Mouse (Mus musculus) hindbrain, postnatal 0 days (tissue): ENCODE measurements at regions not wholly inside any gene's neighbourhood (a gene's known extent, or its start where the extent isn't known, plus 50 kb on each side); places are given as distances from the start of the nearest gene placed in this dataset.
"Not testable (repeated sequence)": the region's sequence is repeated elsewhere in the genome, so short reads cannot be mapped to it uniquely, and the experiment has no call there.

Source experiments
- ATAC-seq: fragments of 200-750 bp; cut with Nextera tagmentation; 2 replicates; pipeline ENCODE4 v1.8.0; 2017; ENCODE audit warnings: mild to moderate bottlenecking, moderate TSS enrichment, moderate library complexity
- DNase-seq: peaks from one replicate; pipeline ENCODE4 v3.0.0-alpha.2; 2015; ENCODE audit warnings: low spot score
- H3K27ac ChIP-seq: fragments of 300-500 bp; sonication (generic); 2 replicates; pipeline ENCODE4 v1.5.1; 2014; ENCODE audit warnings: mild to moderate bottlenecking
- H3K27me3 ChIP-seq: fragments of 300-500 bp; sonication (generic); 2 replicates; pipeline ENCODE4 v1.6.1; 2014; ENCODE audit warnings: low read length, mixed read lengths; ENCODE audit not compliant: insufficient read depth
- H3K36me3 ChIP-seq: fragments of 300-500 bp; sonication (generic); 2 replicates; pipeline ENCODE4 v1.6.1; 2014; ENCODE audit warnings: low read length, mixed read lengths; ENCODE audit not compliant: insufficient read depth
- H3K4me1 ChIP-seq: fragments of 300-500 bp; sonication (generic); 2 replicates; pipeline ENCODE4 v1.6.1; 2014; ENCODE audit warnings: antibody characterized with exemption, low read length, mixed read lengths; ENCODE audit not compliant: insufficient read depth
- H3K4me2 ChIP-seq: fragments of 300-500 bp; sonication (generic); 2 replicates; pipeline ENCODE4 v1.6.1; 2014; ENCODE audit warnings: low read depth, mild to moderate bottlenecking, low read length, moderate library complexity, mixed read lengths
- H3K4me3 ChIP-seq: fragments of 300-500 bp; sonication (generic); 2 replicates; pipeline ENCODE4 v1.5.1; 2014; ENCODE audit warnings: low read length
- H3K9ac ChIP-seq: fragments of 300-500 bp; sonication (generic); replicated peaks from 2 replicates; pipeline ENCODE4 v1.6.1; 2014; ENCODE audit warnings: mild to moderate bottlenecking, low read length, moderate library complexity, mixed read lengths
- H3K9me3 ChIP-seq: fragments of 300-500 bp; sonication (generic); 2 replicates; pipeline ENCODE4 v1.6.1; 2016; ENCODE audit warnings: low read length, mixed read lengths
- CTCF ChIP-seq: IDR thresholded peaks from 2 replicates; pipeline ENCODE4 v1.5.1; 2016; ENCODE audit warnings: antibody characterized with exemption, control low read depth, low read depth
- WGBS: fragments of 180-500 bp; shearing (Covaris S2); extraction: QIAGEN DNeasy Blood & Tissue Kit; methylation state at CpG from one replicate; pipeline ENCODE4 v1.1.7; 2014; 5-methylcytosine and 5-hydroxymethylcytosine counted together

- DNase-seq (no peak), ATAC-seq (no peak)
- Histone ChIP-seq H3K9ac (no peak overlapping the region), H3K4me3 (no peak overlapping the region), H3K36me3 (no peaks in the 10 kb centered on the region), H3K9me3 (no peaks in the 10 kb centered on the region), H3K27me3 (no peaks in the 10 kb centered on the region), H3K4me2 (no peak overlapping the region), H3K27ac (no peak overlapping the region), H3K4me1 (no peaks in the 10 kb centered on the region)
- 6% methylated on average over 4 of the region's 4 CpGs for WGBS
- no peak for TF ChIP-seq CTCF
These were observed 204.1 kb upstream of the Zfp804a start for GRCm38 (mm10) chr2:81848836-81849410.

- no peak for ATAC-seq
- DNase-seq: no peak
- Histone ChIP-seq H3K27ac (no peak overlapping the region), H3K4me1 (no peaks in the 10 kb centered on the region), H3K36me3 (no peaks in the 10 kb centered on the region), H3K4me3 (no peak overlapping the region), H3K9me3 (no peaks in the 10 kb centered on the region), H3K27me3 (no peaks in the 10 kb centered on the region), H3K4me2 (no peak overlapping the region), H3K9ac (no peak overlapping the region)
- TF ChIP-seq CTCF: no peak
- 31% methylated on average over 4 of the region's 4 CpGs for WGBS
These were observed 203.1 kb upstream of the Zfp804a start for GRCm38 (mm10) chr2:81849927-81850326.

DNA sequence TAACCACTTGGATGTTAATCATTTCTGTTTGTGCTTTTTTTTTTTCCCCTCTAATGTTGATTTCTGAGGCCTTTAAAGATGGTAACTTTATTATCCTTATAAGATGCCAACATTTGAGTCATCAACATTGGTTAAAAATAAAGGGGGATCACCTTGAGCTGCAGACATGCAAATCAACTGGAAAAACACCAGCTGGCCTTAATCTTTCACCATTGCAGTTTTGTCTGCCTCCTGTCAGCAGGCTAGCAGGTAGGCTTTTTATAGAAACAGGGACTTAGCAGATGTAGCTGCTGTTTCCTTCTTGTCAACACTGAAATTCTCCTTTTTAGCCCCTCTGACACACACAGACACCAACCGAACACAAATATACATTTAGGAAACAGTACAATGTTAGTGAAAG, 167.6 kb upstream of the Zfp804a start:
- H3K9ac ChIP-seq: no peak overlapping the region
- no peak for TF ChIP-seq CTCF
- H3K27ac ChIP-seq: no peak overlapping the region
- no peak for ATAC-seq
- H3K4me2 ChIP-seq: no peak overlapping the region
- no peak overlapping the region for H3K4me3 ChIP-seq
- WGBS: 82% methylated on average over 1 of the region's 1 CpGs
- H3K9me3 ChIP-seq: no peaks in the 10 kb centered on the region
- no peaks in the 10 kb centered on the region for H3K36me3 ChIP-seq
- DNase-seq: peak; percentile 38
- no peaks in the 10 kb centered on the region for H3K4me1 ChIP-seq
- H3K27me3 ChIP-seq: no peaks in the 10 kb centered on the region

DNA sequence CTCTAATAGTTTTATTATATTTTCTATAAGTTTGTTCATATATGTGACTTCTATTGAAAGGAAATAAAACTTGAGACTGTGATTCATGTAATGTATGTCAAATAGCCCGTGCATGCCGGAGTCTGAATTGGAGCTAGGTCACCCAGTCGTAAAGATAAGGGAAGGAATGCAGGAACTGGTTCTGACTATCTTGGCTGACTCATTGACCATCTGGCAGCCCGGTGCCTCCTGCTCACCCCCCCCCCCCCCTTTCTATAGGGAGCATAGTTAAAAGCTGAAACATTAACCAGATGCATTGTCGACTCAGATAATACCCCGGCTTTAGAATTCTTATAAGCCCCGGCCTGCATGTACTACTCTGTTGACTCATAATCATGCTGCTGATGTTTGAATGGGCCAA, 160.5 kb upstream of the Zfp804a start:
- not testable (repeated sequence) for H3K4me3 ChIP-seq, H3K36me3 ChIP-seq, ATAC-seq, H3K4me2 ChIP-seq, H3K9ac ChIP-seq, H3K9me3 ChIP-seq, H3K27ac ChIP-seq, H3K27me3 ChIP-seq, DNase-seq, H3K4me1 ChIP-seq
- WGBS: 64% methylated on average over 7 of the region's 7 CpGs

DNA sequence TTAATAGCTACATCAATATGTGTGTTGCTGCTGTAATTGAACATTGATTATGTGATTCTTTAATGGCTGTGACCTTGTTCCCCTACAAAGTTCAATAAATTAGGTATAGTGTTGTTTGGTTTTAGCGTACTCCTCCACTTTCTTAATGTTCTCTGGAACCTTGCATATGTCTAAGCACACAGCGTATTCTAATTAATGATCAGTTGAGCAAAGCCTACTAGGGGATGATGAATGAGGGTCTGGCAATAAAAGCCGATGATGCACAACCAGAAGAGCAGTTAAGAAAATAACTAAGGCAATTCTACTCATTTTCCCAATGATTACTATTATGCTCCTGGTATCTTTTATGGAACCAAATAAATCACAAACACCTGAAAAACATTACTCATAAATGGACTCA, 113.7 kb upstream of the Zfp804a start:
- 86% methylated on average over 3 of the region's 3 CpGs for WGBS
- no peak overlapping the region for H3K4me2 ChIP-seq
- H3K27ac ChIP-seq: no peak overlapping the region
- DNase-seq: no peak
- H3K36me3 ChIP-seq: no peaks in the 10 kb centered on the region
- no peaks in the 10 kb centered on the region for H3K4me1 ChIP-seq
- no peak overlapping the region for H3K4me3 ChIP-seq
- TF ChIP-seq CTCF: no peak
- H3K9ac ChIP-seq: no peak overlapping the region
- no peaks in the 10 kb centered on the region for H3K27me3 ChIP-seq
- no peak for ATAC-seq
- no peaks in the 10 kb centered on the region for H3K9me3 ChIP-seq
